Mouse (Mus musculus): ENCODE results near the gene Triobp. TPM values are rescaled to one million over a fixed set of nuclear protein-coding genes. Genes with fewer than 3 reads are reported as not detected.

Triobp gene
- polyA plus RNA-seq, 1 experiment from 2014 or later = 22.4 TPM

- H3K4me3 ChIP-seq (ENCODE audit: low read depth, low read length) = peak overlapping the region; percentile 56
These were observed 20.3 kb upstream of the Triobp start for GRCm38 (mm10) chr15:78927021-78927787.

GRCm38 (mm10) chr15:78927788-78928457 lies 19.6 kb upstream of the Triobp start:
- H3K36me3 ChIP-seq (ENCODE audit: control insufficient read depth, insufficient read depth, low read length) = peaks cover 7% of the 10 kb centered on the region; the same call in 1 of the 2 replicates
- DNase-seq (ENCODE audit: low spot score) (peak; percentile 89), ATAC-seq (ENCODE audit: low FRiP score, low TSS enrichment) (peak; percentile 66; the same call in 1 of the 2 replicates)
- peaks cover 5% of the 10 kb centered on the region; the same call in 1 of the 2 replicates for H3K4me1 ChIP-seq (replicated peaks; ENCODE audit: control insufficient read depth, insufficient read depth)
- H3K4me2 ChIP-seq (replicated peaks; ENCODE audit: low read depth) = peak overlapping the region; percentile 72
- WGBS = under 1% methylated on average over 33 of the region's 35 CpGs
- H3K27me3 ChIP-seq (ENCODE audit: control insufficient read depth, insufficient read depth, low read length) = no peaks in the 10 kb centered on the region
- TF ChIP-seq CTCF (IDR thresholded peaks at IDR 0.05; ENCODE audit: low read depth) = no peak
- TF ChIP-seq EP300 (optimal IDR thresholded peaks at IDR 0.05) = no peak
- H3K9me3 ChIP-seq (ENCODE audit: control insufficient read depth, low read length) = no peaks in the 10 kb centered on the region
- peak overlapping the region; percentile 94 for H3K27ac ChIP-seq (replicated peaks)
- peak overlapping the region; percentile 56 for H3K4me3 ChIP-seq (ENCODE audit: low read depth, low read length)
- H3K9ac ChIP-seq (ENCODE audit: low read length) = peak overlapping the region; percentile 70

More at GRCm38 (mm10) chr15:78927021-78927787, 20.3 kb upstream of the Triobp start:
- H3K9me3 ChIP-seq (ENCODE audit: control insufficient read depth, low read length) = no peaks in the 10 kb centered on the region
- 9% methylated on average over 15 of the region's 15 CpGs for WGBS
- no peaks in the 10 kb centered on the region for H3K27me3 ChIP-seq (ENCODE audit: control insufficient read depth, insufficient read depth, low read length)
- H3K36me3 ChIP-seq (ENCODE audit: control insufficient read depth, insufficient read depth, low read length) = peaks cover 7% of the 10 kb centered on the region; the same call in 1 of the 2 replicates
- TF ChIP-seq CTCF (IDR thresholded peaks at IDR 0.05; ENCODE audit: low read depth) (no peak), EP300 (optimal IDR thresholded peaks at IDR 0.05) (no peak)
- peak overlapping the region; percentile 70 for H3K9ac ChIP-seq (ENCODE audit: low read length)
- H3K27ac ChIP-seq (replicated peaks) = peak overlapping the region; percentile 94
- peaks cover 5% of the 10 kb centered on the region; the same call in 1 of the 2 replicates for H3K4me1 ChIP-seq (replicated peaks; ENCODE audit: control insufficient read depth, insufficient read depth)
- DNase-seq (ENCODE audit: low spot score) = no peak
- ATAC-seq (ENCODE audit: low FRiP score, low TSS enrichment) = no peak
- peak overlapping the region; percentile 72 for H3K4me2 ChIP-seq (replicated peaks; ENCODE audit: low read depth)

DNA sequence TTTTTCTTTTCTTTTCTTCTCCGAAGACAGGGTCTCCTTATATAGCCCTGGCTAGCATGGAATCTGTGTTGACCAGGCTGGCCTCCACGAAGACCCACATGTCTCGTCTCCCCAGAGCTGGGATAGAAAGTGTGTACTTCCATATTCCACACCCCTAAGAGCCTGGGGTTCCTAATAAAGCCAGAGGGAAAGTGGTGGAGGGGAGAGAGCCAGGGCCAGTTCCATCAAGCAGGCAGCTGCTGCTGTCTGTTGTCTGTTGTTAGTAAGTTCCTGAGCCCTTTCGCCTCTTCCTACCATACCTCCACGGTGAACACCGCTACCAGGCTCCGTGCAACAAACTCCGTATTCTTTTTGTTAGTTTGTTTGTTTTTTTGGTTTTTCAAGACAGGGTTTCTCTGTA lies 19.0 kb upstream of the Triobp start:
- Histone ChIP-seq H3K27ac (replicated peaks) (peak overlapping the region; percentile 49; the same call in 1 of the 2 replicates), H3K4me2 (replicated peaks; ENCODE audit: low read depth) (peak overlapping the region; percentile 72), H3K4me3 (ENCODE audit: low read depth, low read length) (no peak overlapping the region), H3K9ac (ENCODE audit: low read length) (peak overlapping the region; percentile 27; the same call in 1 of the 2 replicates), H3K9me3 (ENCODE audit: control insufficient read depth, low read length) (no peaks in the 10 kb centered on the region), H3K36me3 (ENCODE audit: control insufficient read depth, insufficient read depth, low read length) (peaks cover 7% of the 10 kb centered on the region; the same call in 1 of the 2 replicates), H3K27me3 (ENCODE audit: control insufficient read depth, insufficient read depth, low read length) (no peaks in the 10 kb centered on the region), H3K4me1 (replicated peaks; ENCODE audit: control insufficient read depth, insufficient read depth) (peaks cover 5% of the 10 kb centered on the region; the same call in 1 of the 2 replicates)
- TF ChIP-seq EP300 (optimal IDR thresholded peaks at IDR 0.05) (no peak), CTCF (IDR thresholded peaks at IDR 0.05; ENCODE audit: low read depth) (no peak)
- DNase-seq (ENCODE audit: low spot score) = no peak
- no peak for ATAC-seq (ENCODE audit: low FRiP score, low TSS enrichment)
- 37% methylated on average over 8 of the region's 8 CpGs for WGBS

DNA sequence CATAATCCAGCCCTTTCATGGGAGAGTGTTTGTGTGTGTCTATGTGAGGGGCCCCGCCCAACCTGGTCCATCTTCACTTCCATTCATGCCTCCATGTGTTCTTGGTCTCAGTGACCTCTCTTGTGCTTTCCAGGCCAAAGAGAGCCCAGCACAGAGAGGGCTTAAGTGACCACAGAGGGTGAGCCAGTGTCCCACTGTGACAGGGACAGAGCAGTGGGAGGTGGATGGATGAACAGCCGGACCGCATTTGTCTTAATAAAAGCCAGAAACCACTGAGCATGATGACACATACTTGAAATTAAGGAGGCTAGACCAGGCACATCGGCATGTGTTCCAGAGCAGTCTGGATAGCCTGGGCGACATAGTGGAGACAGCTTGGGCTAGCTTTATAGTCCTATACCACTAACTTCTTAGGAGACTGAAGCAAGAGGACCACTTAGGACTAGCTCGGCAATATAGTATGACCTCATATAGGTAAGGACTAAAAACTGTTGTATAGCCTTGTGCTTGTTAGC lies 17.3 kb upstream of the Triobp start:
- no peaks in the 10 kb centered on the region for H3K27me3 ChIP-seq (ENCODE audit: control insufficient read depth, insufficient read depth, low read length)
- no peak overlapping the region for H3K9ac ChIP-seq (ENCODE audit: low read length)
- H3K4me2 ChIP-seq (replicated peaks; ENCODE audit: low read depth) = no peak overlapping the region
- WGBS = 90% methylated on average over 6 of the region's 6 CpGs
- no peak overlapping the region for H3K4me3 ChIP-seq (ENCODE audit: low read depth, low read length)
- no peak for DNase-seq (ENCODE audit: low spot score)
- no peak overlapping the region for H3K27ac ChIP-seq (replicated peaks)
- H3K9me3 ChIP-seq (ENCODE audit: control insufficient read depth, low read length) = no peaks in the 10 kb centered on the region
- TF ChIP-seq EP300 (optimal IDR thresholded peaks at IDR 0.05) (no peak), CTCF (IDR thresholded peaks at IDR 0.05; ENCODE audit: low read depth) (no peak)
- H3K4me1 ChIP-seq (replicated peaks; ENCODE audit: control insufficient read depth, insufficient read depth) = peaks cover 5% of the 10 kb centered on the region; the same call in 1 of the 2 replicates
- peaks cover 7% of the 10 kb centered on the region; the same call in 1 of the 2 replicates for H3K36me3 ChIP-seq (ENCODE audit: control insufficient read depth, insufficient read depth, low read length)
- no peak for ATAC-seq (ENCODE audit: low FRiP score, low TSS enrichment)

GRCm38 (mm10) chr15:78930801-78931426 lies 16.6 kb upstream of the Triobp start:
- H3K27ac ChIP-seq (replicated peaks) = 0 out of 2 replicates have a peak overlapping the region, but pooled peaks have one; percentile 1

More at GRCm38 (mm10) chr15:78930801-78931426, 16.6 kb upstream of the Triobp start:
- Histone ChIP-seq H3K4me1 (replicated peaks; ENCODE audit: control insufficient read depth, insufficient read depth) (peaks cover 3% of the 10 kb centered on the region; the same call in 1 of the 2 replicates), H3K36me3 (ENCODE audit: control insufficient read depth, insufficient read depth, low read length) (peaks cover 7% of the 10 kb centered on the region; the same call in 1 of the 2 replicates), H3K27me3 (ENCODE audit: control insufficient read depth, insufficient read depth, low read length) (no peaks in the 10 kb centered on the region), H3K9me3 (ENCODE audit: control insufficient read depth, low read length) (no peaks in the 10 kb centered on the region), H3K4me2 (replicated peaks; ENCODE audit: low read depth) (no peak overlapping the region), H3K9ac (ENCODE audit: low read length) (no peak overlapping the region), H3K4me3 (ENCODE audit: low read depth, low read length) (no peak overlapping the region)
- DNase-seq (ENCODE audit: low spot score) (no peak), ATAC-seq (ENCODE audit: low FRiP score, low TSS enrichment) (no peak)
- WGBS = 73% methylated on average over 7 of the region's 7 CpGs
- no peak for TF ChIP-seq EP300 (optimal IDR thresholded peaks at IDR 0.05)
- TF ChIP-seq CTCF (IDR thresholded peaks at IDR 0.05; ENCODE audit: low read depth) = no peak
